Mouse (Mus musculus) lung, postnatal 0 days (tissue): ENCODE measurements around the gene Gm5741. TPM values are rescaled to one million over a fixed set of nuclear protein-coding genes. Genes with fewer than 3 reads are reported as not detected.
A peak's percentile ranks its signal among the peaks of the same experiment; 100 is the strongest.

Source experiments
- ATAC-seq: fragments of 200-750 bp; cut with Nextera tagmentation; 2 replicates; pipeline ENCODE4 v1.8.0; 2017; ENCODE audit warnings: moderate library complexity
- DNase-seq: peaks from one replicate; pipeline ENCODE4 v3.0.0-alpha.2; 2016; ENCODE audit warnings: low spot score
- H3K27ac ChIP-seq: fragments of 300-500 bp; sonication (generic); 2 replicates; pipeline ENCODE4 v1.5.1; 2014; ENCODE audit warnings: antibody characterized with exemption, mild to moderate bottlenecking, low read length, mixed read lengths
- H3K27me3 ChIP-seq: fragments of 300-500 bp; sonication (generic); replicated peaks from 2 replicates; pipeline ENCODE4 v1.6.1; 2014; ENCODE audit warnings: low read length, mixed read lengths; ENCODE audit not compliant: insufficient read depth
- H3K36me3 ChIP-seq: fragments of 300-500 bp; sonication (generic); 2 replicates; pipeline ENCODE4 v1.6.1; 2014; ENCODE audit warnings: low read length, mixed read lengths; ENCODE audit not compliant: insufficient read depth
- H3K4me1 ChIP-seq: fragments of 300-500 bp; sonication (generic); 2 replicates; pipeline ENCODE4 v1.6.1; 2014; ENCODE audit warnings: antibody characterized with exemption, low read depth, low read length, mixed read lengths; ENCODE audit not compliant: insufficient read depth
- H3K4me2 ChIP-seq: fragments of 300-500 bp; sonication (generic); replicated peaks from 2 replicates; pipeline ENCODE4 v1.6.1; 2014; ENCODE audit warnings: low read depth, mild to moderate bottlenecking, low read length, moderate library complexity, mixed read lengths
- H3K4me3 ChIP-seq: fragments of 300-500 bp; sonication (generic); 2 replicates; pipeline ENCODE4 v1.5.1; 2014; ENCODE audit warnings: low read depth, low read length
- H3K9ac ChIP-seq: fragments of 300-500 bp; sonication (generic); replicated peaks from 2 replicates; pipeline ENCODE4 v1.6.1; 2014; ENCODE audit warnings: low read depth, mild to moderate bottlenecking
- H3K9me3 ChIP-seq: fragments of 300-500 bp; sonication (generic); 2 replicates; pipeline ENCODE4 v1.6.1; 2016; ENCODE audit warnings: low read length, mixed read lengths
- CTCF ChIP-seq: IDR thresholded peaks from 2 replicates; pipeline ENCODE4 v1.5.1; 2016; ENCODE audit warnings: antibody characterized with exemption, mild to moderate bottlenecking
- EP300 ChIP-seq: IDR thresholded peaks from 2 replicates; pipeline ENCODE4 v1.6.1; 2016; ENCODE audit warnings: antibody characterized with exemption, mild to moderate bottlenecking, control low read depth
- WGBS: fragments of 180-500 bp; shearing (Covaris S2); extraction: QIAGEN DNeasy Blood & Tissue Kit; methylation state at CpG from one replicate; pipeline ENCODE4 v1.1.7; 2014; 5-methylcytosine and 5-hydroxymethylcytosine counted together
- polyA plus RNA-seq: library from polyadenylated mRNA; unstranded; fragments of >200 nt; fragmentation: Nextera tagmentation; extraction: Ambion mirVana; gene quantifications from 2 replicates; pipeline ENCODE4 v1.2.1, GENCODE M21; 2015

The Gm5741 gene
- polyA plus RNA-seq, 1 experiment from 2014 or later, result not detected

DNA sequence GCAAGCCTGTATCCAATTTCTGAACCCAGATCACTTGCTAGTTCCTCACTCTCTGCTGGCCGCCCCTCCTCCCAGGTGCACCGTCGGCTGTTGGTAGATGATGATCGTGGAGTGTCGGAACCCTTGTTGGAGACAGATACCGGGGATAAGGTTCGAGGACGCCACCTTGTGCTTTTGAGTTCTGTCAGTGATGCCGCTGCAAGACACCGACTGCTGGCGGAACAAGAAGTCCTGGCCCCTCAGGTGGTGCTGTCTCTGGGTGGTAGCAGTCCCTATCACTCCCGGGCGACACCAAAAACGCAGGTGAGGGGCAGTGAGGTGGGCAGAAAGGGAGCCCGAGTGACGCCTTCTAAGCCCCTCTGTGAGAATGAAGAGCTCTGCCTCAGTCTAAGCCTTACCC, 28.4 kb upstream of the Gm5741 start:
- Histone ChIP-seq H3K4me2 (no peak overlapping the region), H3K9me3 (no peaks in the 10 kb centered on the region), H3K36me3 (peaks cover 22% of the 10 kb centered on the region; the same call in 1 of the 2 replicates), H3K4me1 (no peaks in the 10 kb centered on the region), H3K9ac (no peak overlapping the region), H3K27ac (no peak overlapping the region), H3K27me3 (no peaks in the 10 kb centered on the region), H3K4me3 (no peak overlapping the region)
- TF ChIP-seq CTCF, result no peak
- TF ChIP-seq EP300, result no peak
- ATAC-seq, result no peak
- DNase-seq, result no peak
- 88% methylated on average over 16 of the region's 16 CpGs for whole genome bisulfite sequencing

DNA sequence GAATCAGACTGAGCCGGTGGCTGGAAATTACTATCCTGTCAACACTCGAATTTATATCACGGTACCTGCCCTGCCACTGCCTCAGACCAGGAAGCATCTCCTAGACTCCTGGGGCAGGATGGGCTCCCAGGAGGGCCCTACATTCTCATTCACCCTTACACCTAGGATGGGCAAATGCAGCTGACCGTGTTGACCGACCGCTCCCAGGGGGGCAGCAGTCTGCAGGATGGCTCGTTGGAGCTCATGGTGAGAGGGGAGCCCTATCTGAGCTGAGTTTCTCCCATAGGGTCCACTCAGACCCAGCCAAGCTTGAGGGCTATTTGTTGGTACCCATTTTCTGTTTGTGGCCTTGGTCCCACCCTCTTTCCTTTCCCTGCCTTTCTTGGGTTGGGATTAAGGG, 27.8 kb upstream of the Gm5741 start:
- Histone ChIP-seq H3K4me2 (no peak overlapping the region), H3K9me3 (no peaks in the 10 kb centered on the region), H3K27me3 (no peaks in the 10 kb centered on the region), H3K27ac (no peak overlapping the region), H3K4me1 (no peaks in the 10 kb centered on the region), H3K9ac (no peak overlapping the region), H3K36me3 (peaks cover 22% of the 10 kb centered on the region; the same call in 1 of the 2 replicates), H3K4me3 (no peak overlapping the region)
- DNase-seq (no peak), ATAC-seq (no peak)
- WGBS, result 91% methylated on average over 7 of the region's 7 CpGs
- TF ChIP-seq CTCF (no peak), EP300 (no peak)

- Histone ChIP-seq H3K4me2 (no peak overlapping the region), H3K27ac (no peak overlapping the region), H3K4me3 (no peak overlapping the region), H3K36me3 (peaks cover 22% of the 10 kb centered on the region; the same call in 1 of the 2 replicates), H3K9ac (no peak overlapping the region), H3K4me1 (no peaks in the 10 kb centered on the region), H3K9me3 (no peaks in the 10 kb centered on the region), H3K27me3 (no peaks in the 10 kb centered on the region)
- TF ChIP-seq EP300, result no peak
- TF ChIP-seq CTCF, result no peak
- ATAC-seq (no peak), DNase-seq (no peak)
- WGBS, result 91% methylated on average over 13 of the region's 13 CpGs
These were observed 27.3 kb upstream of the Gm5741 start for GRCm38 (mm10) chr8:85095051-85095450.

DNA sequence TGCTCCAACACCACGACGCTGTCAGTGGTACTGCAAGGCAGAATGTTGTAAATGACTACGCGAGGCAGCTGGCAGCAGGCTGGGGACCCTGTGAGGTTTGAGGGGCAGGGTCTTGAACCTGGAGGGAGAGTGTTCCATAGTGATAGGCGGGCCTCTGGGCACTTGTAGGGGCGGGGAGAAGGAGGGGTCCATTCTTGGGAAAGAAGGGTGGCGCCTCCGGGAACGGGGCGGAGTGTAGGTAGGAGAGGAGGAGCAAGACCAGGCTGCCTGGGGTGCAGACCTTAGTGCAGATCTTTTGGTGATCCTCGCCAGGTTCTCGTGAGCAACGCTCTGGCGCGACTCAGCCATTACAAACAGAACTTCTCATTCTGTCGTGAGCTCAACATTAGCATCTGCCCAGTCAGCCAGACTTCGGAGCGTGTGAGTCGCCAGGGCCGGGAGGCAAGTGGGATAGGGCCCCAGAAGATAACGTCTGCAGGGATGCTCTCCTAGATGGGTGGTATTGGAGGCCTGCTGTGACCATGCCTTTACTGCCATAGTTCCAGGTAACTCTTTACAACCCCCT, 23.8 kb upstream of the Gm5741 start:
- ATAC-seq (0 out of 2 replicates have a peak, but pooled peaks have one; percentile 35), DNase-seq (no peak)
- H3K9ac ChIP-seq, result no peak overlapping the region

DNA sequence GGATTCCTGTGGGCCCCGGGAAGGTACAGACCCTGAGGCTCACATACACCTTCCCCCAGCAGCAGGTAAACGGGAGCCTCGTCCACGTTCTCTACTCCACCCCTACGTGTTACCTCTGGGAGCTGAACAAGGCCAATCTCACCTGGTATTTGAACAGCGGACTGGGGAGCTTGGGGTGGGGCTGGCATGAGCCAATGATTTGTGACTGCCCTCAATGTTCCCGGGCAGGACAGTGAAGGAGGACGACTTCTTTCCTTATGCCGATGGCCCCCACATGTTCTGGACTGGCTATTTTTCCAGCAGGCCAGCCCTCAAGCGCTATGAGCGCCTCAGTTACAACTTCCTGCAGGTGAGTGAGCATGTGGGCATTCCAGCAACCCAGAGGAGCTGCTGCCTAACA, 23.1 kb upstream of the Gm5741 start:
- Histone ChIP-seq H3K4me2 (no peak overlapping the region), H3K9ac (no peak overlapping the region), H3K4me3 (no peak overlapping the region), H3K27ac (no peak overlapping the region), H3K4me1 (no peaks in the 10 kb centered on the region), H3K27me3 (no peaks in the 10 kb centered on the region), H3K36me3 (peaks cover 10% of the 10 kb centered on the region; the same call in 1 of the 2 replicates), H3K9me3 (no peaks in the 10 kb centered on the region)
- TF ChIP-seq CTCF (no peak), EP300 (no peak)
- no peak for ATAC-seq
- WGBS, result 84% methylated on average over 11 of the region's 11 CpGs
- no peak for DNase-seq

More for the DNA sequence above, 23.8 kb upstream of the Gm5741 start:
- no peaks in the 10 kb centered on the region for H3K4me1 ChIP-seq
- WGBS, result 42% methylated on average over 21 of the region's 21 CpGs
- H3K9me3 ChIP-seq, result no peaks in the 10 kb centered on the region
- no peak overlapping the region for H3K4me3 ChIP-seq
- H3K36me3 ChIP-seq, result peaks cover 17% of the 10 kb centered on the region
- no peaks in the 10 kb centered on the region for H3K27me3 ChIP-seq
- no peak overlapping the region for H3K27ac ChIP-seq
- no peak overlapping the region for H3K4me2 ChIP-seq
- TF ChIP-seq EP300 (no peak), CTCF (no peak)

DNA sequence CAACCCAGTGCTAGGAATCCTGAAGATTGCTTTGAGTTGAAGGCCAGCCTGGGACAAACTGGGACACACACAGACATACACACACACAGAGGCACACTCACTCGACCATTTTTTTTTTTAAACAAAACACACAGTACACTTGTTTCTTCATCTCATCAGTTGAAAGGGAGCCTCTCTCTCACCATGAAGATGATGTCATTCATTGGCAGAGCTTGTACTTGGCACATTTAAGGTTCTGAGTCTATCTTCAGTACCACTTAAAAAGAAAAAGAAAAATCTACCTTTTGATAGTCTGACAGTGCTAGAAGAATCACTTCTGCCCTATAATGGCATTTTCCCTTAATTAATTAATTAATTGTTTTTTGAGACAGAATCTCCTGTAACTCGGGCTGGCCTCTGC, 21.0 kb upstream of the Gm5741 start:
- no peak overlapping the region for H3K4me3 ChIP-seq
- H3K9me3 ChIP-seq, result no peaks in the 10 kb centered on the region
- no peak overlapping the region for H3K4me2 ChIP-seq
- 62% methylated on average over 2 of the region's 2 CpGs for WGBS
- ATAC-seq, result no peak
- no peak overlapping the region for H3K9ac ChIP-seq
- H3K27ac ChIP-seq, result no peak overlapping the region
- H3K36me3 ChIP-seq, result peaks cover 10% of the 10 kb centered on the region; the same call in 1 of the 2 replicates
- H3K4me1 ChIP-seq, result no peaks in the 10 kb centered on the region
- TF ChIP-seq EP300 (no peak), CTCF (no peak)
- H3K27me3 ChIP-seq, result no peaks in the 10 kb centered on the region
- DNase-seq, result no peak
